Mouse (Mus musculus): Measurements from ENCODE around the gene Gabrg3. TPM values are rescaled to one million over a fixed set of nuclear protein-coding genes. Genes with fewer than 3 reads are reported as not detected.

The Gabrg3 gene
- polyA plus RNA-seq (2015; fragmentation: Nextera tagmentation; extraction: Ambion mirVana) = 1.4 and 1.5 TPM in 2 replicates

DNA sequence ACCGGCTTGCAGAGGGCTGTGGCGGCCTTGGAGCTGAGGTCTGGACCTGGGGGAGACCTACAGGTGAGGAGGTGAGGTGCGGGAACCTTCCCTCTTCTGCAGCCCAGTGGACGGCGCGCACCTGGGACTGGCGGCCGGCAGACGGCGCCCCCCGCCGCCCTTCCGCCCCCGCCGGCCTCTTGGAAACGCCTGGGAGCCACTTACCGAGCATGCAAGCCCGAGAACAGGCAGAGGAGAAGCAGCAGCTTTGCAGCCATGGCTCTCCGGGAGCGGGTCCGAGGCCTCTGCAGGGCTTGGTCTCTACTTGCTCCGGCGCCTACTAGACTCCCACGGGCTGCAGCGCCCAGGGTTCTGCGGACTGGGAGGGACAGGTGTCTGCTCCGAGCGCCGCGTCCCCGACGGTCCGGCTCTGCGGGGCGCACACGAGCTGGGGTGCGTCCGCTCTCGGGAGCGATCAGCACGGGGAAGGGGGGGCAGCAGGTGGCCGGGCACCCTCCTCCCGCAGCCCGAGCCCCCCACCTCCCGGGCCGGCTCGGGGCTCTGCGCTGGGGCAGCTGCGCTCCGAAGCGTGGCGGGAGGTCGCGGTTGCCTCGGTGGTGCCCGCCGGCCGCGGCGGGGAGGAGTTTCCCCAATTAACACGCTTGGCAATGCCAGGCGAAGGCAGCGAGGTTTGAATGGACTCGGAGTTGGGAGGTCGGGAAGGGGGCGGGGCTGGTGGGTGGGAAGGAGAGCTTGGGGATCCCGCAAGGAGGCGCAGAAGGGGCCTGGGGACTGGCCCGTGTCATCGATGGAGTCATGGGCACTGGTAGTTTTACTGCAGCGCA, at the start of gene Gabrg3:
Gene Gabrg3, minus strand, starts transcription at position 672 of the 824 bp plus-strand sequence.
- peak; percentile 47 for ATAC-seq (ENCODE audit: insufficient read depth, low FRiP score, low read depth)
- no peaks in the 10 kb centered on the region for H3K9me3 ChIP-seq
- 0 out of 2 replicates have a peak within 1 kb of the TSS, but pooled peaks have one; percentile 22 for H3K9ac ChIP-seq

GRCm38 (mm10) chr7:57422675-57423074, 35.7 kb upstream of the Gabrg3 start:
- ATAC-seq (ENCODE audit: insufficient read depth, low FRiP score, low read depth) = no peak
- Histone ChIP-seq H3K36me3 (no peaks in the 10 kb centered on the region), H3K9me3 (no peaks in the 10 kb centered on the region), H3K27ac (no peak overlapping the region), H3K9ac (no peak overlapping the region), H3K4me2 (no peak overlapping the region), H3K27me3 (replicated peaks) (no peaks in the 10 kb centered on the region), H3K4me3 (replicated peaks) (no peak overlapping the region), H3K4me1 (no peaks in the 10 kb centered on the region)
- WGBS = 83% methylated on average over 1 of the region's 1 CpGs

More for the DNA sequence above, at the start of gene Gabrg3:
- Histone ChIP-seq H3K27me3 (replicated peaks) (peaks cover 16% of the 10 kb centered on the region), H3K4me3 (replicated peaks) (peak within 1 kb of the TSS; percentile 50), H3K36me3 (no peaks in the 10 kb centered on the region), H3K27ac (no peak within 1 kb of the TSS), H3K4me2 (peak within 1 kb of the TSS; percentile 97), H3K4me1 (no peaks in the 10 kb centered on the region)
- under 1% methylated on average over 70 of the region's 71 CpGs for WGBS

DNA sequence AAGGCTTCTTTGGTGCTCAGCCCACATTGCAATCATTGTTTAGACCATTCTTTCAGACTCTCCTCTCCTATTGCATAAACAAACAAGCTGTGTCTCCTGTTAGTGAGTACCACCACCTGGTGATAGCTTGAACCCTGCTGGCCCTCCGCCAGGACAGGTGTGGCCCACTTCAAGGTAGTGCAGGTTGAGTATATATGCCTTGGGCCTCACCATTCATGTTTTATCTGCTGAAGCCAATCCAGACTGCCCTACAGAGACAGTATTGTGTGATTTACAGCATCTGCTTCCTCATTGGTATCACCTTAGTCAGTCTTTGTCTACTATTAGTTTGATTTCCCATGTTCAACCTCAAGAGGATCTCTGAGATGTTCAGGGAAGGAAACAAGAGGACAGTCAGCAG, 34.1 kb upstream of the Gabrg3 start:
- no peaks in the 10 kb centered on the region for H3K27me3 ChIP-seq (replicated peaks)
- ATAC-seq (ENCODE audit: insufficient read depth, low FRiP score, low read depth) = no peak
- no peaks in the 10 kb centered on the region for H3K4me1 ChIP-seq
- H3K9me3 ChIP-seq = no peaks in the 10 kb centered on the region
- 55% methylated on average over 1 of the region's 1 CpGs for WGBS
- no peak overlapping the region for H3K27ac ChIP-seq
- no peaks in the 10 kb centered on the region for H3K36me3 ChIP-seq
- no peak overlapping the region for H3K9ac ChIP-seq
- H3K4me2 ChIP-seq = no peak overlapping the region
- H3K4me3 ChIP-seq (replicated peaks) = no peak overlapping the region

DNA sequence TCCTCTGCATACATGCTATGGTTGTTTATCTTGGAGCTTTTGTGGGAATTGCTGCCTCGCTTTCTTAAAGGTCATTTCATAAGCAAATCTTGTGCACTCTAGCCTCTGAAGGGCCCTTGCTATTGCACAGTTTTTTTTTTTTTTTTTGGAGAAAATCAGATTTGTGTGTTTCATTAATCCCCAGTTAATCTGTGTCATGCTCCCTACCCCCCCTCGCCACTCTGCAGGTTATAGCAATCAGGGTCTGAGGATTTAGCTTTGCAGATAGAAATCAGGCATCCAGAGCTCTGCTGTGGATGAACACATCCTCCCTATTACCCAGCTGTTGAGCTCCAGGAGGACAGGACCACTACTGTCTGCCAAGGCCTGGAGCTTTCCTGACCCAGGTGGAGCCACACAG, 32.4 kb upstream of the Gabrg3 start, which contains the start of gene Gabrb3:
Gene Gabrb3, plus strand, starts transcription at position 301 of the 400 bp plus-strand sequence.
- H3K9ac ChIP-seq = no peak within 1 kb of the TSS
- no peaks in the 10 kb centered on the region for H3K4me1 ChIP-seq
- no peak within 1 kb of the TSS for H3K4me3 ChIP-seq (replicated peaks)
- no peaks in the 10 kb centered on the region for H3K9me3 ChIP-seq
- ATAC-seq (ENCODE audit: insufficient read depth, low FRiP score, low read depth) = no peak
- no peak within 1 kb of the TSS for H3K27ac ChIP-seq
- no peaks in the 10 kb centered on the region for H3K36me3 ChIP-seq
- 78% methylated on average over 2 of the region's 2 CpGs for WGBS
- no peaks in the 10 kb centered on the region for H3K27me3 ChIP-seq (replicated peaks)
- H3K4me2 ChIP-seq = no peak within 1 kb of the TSS

- no peak overlapping the region for H3K27ac ChIP-seq
- H3K9ac ChIP-seq = no peak overlapping the region
- no peaks in the 10 kb centered on the region for H3K36me3 ChIP-seq
- H3K27me3 ChIP-seq (replicated peaks) = no peaks in the 10 kb centered on the region
- 27% methylated on average over 1 of the region's 1 CpGs for WGBS
- no peak overlapping the region for H3K4me3 ChIP-seq (replicated peaks)
- H3K4me2 ChIP-seq = no peak overlapping the region
- no peaks in the 10 kb centered on the region for H3K4me1 ChIP-seq
- no peaks in the 10 kb centered on the region for H3K9me3 ChIP-seq
- no peak for ATAC-seq (ENCODE audit: insufficient read depth, low FRiP score, low read depth)
Measured at GRCm38 (mm10) chr7:57412896-57413295, 25.9 kb upstream of the Gabrg3 start.

DNA sequence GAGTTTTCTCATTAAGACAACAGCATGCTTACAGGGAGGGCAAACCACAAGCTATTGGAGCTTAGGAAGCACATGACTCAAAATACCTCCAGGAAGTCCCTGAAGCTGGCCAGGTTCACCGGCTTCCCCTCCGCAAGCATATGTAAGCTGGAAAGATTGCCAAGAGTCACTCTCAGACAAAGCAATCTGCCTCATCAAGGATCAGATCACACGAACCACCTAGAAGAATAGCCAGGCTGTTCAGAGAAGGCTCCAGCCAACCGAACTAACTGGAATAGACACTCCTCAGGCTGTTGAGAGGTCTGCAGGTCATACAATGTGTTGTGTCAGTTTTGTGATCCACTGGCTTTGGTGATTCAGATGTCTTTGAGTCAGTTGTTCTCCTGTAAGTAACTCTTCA, 24.2 kb upstream of the Gabrg3 start:
- Histone ChIP-seq H3K36me3 (no peaks in the 10 kb centered on the region), H3K4me2 (no peak overlapping the region), H3K4me1 (no peaks in the 10 kb centered on the region), H3K9ac (no peak overlapping the region), H3K27me3 (replicated peaks) (no peaks in the 10 kb centered on the region), H3K4me3 (replicated peaks) (no peak overlapping the region), H3K9me3 (no peaks in the 10 kb centered on the region), H3K27ac (no peak overlapping the region)
- no peak for ATAC-seq (ENCODE audit: insufficient read depth, low FRiP score, low read depth)
- WGBS = 86% methylated on average over 4 of the region's 4 CpGs

- 79% methylated on average over 4 of the region's 4 CpGs for WGBS
- Histone ChIP-seq H3K4me3 (replicated peaks) (no peak overlapping the region), H3K9ac (no peak overlapping the region), H3K4me2 (no peak overlapping the region), H3K9me3 (no peaks in the 10 kb centered on the region), H3K27ac (no peak overlapping the region), H3K27me3 (replicated peaks) (no peaks in the 10 kb centered on the region), H3K4me1 (no peaks in the 10 kb centered on the region), H3K36me3 (no peaks in the 10 kb centered on the region)
- no peak for ATAC-seq (ENCODE audit: insufficient read depth, low FRiP score, low read depth)
Measured at GRCm38 (mm10) chr7:57393551-57393950, 6.6 kb upstream of the Gabrg3 start.

DNA sequence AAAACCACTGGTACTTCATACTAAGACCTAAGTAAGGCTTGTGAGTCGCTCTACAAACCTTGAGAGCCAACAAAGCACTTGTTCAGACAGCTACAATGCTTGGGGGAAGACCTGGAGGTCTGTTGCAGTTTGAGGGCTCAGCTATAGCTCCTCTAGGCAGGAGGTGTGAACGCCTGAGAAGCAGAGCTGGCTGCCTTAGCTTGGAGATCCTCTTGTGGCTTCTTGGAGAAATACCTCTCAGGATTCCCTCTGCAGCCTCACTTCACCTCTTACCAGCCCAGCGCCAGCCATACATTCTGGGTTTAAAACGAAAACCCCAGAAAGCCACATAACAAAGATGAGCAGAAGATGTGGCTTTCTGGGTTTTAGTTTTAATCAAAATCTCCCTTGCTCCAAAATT, 3.1 kb upstream of the Gabrg3 start:
- H3K27ac ChIP-seq = no peak overlapping the region
- no peak overlapping the region for H3K4me2 ChIP-seq
- H3K4me3 ChIP-seq (replicated peaks) = no peak overlapping the region
- H3K4me1 ChIP-seq = no peaks in the 10 kb centered on the region
- H3K36me3 ChIP-seq = no peaks in the 10 kb centered on the region
- H3K9ac ChIP-seq = no peak overlapping the region
- WGBS = 40% methylated on average over 4 of the region's 4 CpGs
- ATAC-seq (ENCODE audit: insufficient read depth, low FRiP score, low read depth) = no peak
- peaks cover 16% of the 10 kb centered on the region for H3K27me3 ChIP-seq (replicated peaks)
- H3K9me3 ChIP-seq = no peaks in the 10 kb centered on the region

- no peaks in the 10 kb centered on the region for H3K9me3 ChIP-seq
- ATAC-seq (ENCODE audit: insufficient read depth, low FRiP score, low read depth) = no peak
- no peak overlapping the region for H3K27ac ChIP-seq
- no peaks in the 10 kb centered on the region for H3K4me1 ChIP-seq
- peak overlapping the region; percentile 50 for H3K4me3 ChIP-seq (replicated peaks)
- peaks cover 16% of the 10 kb centered on the region for H3K27me3 ChIP-seq (replicated peaks)
- H3K4me2 ChIP-seq = peak overlapping the region; percentile 97
- H3K9ac ChIP-seq = no peak overlapping the region
- 22% methylated on average over 6 of the region's 6 CpGs for WGBS
- H3K36me3 ChIP-seq = no peaks in the 10 kb centered on the region
Measured at GRCm38 (mm10) chr7:57387341-57387654, 310 bp upstream of the Gabrg3 start.

DNA sequence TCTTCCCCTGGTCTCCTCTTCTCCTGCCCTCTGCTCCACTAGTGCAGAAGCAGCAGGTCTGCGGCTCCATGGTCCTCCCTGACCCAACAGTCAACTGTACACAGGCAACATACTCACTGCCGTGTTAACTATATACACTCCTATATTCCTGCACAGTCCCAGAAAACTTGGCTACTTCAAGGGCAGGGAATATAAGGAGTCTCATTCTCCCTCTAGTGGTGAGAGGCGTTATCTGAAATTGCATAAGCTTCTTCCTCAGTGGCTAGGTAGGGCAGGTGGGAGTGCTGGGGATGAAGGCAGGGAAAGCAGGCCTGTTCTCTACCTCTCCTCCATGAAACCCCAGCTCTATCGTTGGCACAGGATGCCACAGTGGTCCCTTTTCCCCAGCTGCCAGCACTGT, 2.9 kb downstream of the Gabrg3 start:
- H3K4me2 ChIP-seq = no peak overlapping the region
- no peaks in the 10 kb centered on the region for H3K9me3 ChIP-seq
- no peak overlapping the region for H3K27ac ChIP-seq
- H3K27me3 ChIP-seq (replicated peaks) = peaks cover 16% of the 10 kb centered on the region
- no peak overlapping the region for H3K4me3 ChIP-seq (replicated peaks)
- no peaks in the 10 kb centered on the region for H3K4me1 ChIP-seq
- no peak for ATAC-seq (ENCODE audit: insufficient read depth, low FRiP score, low read depth)
- no peaks in the 10 kb centered on the region for H3K36me3 ChIP-seq
- WGBS = 20% methylated on average over 4 of the region's 4 CpGs
- no peak overlapping the region for H3K9ac ChIP-seq

- no peaks in the 10 kb centered on the region for H3K4me1 ChIP-seq
- H3K36me3 ChIP-seq = no peaks in the 10 kb centered on the region
- H3K27me3 ChIP-seq (replicated peaks) = no peaks in the 10 kb centered on the region
- H3K9ac ChIP-seq = no peak overlapping the region
- H3K9me3 ChIP-seq = no peaks in the 10 kb centered on the region
- WGBS = 71% methylated on average over 5 of the region's 5 CpGs
- no peak for ATAC-seq (ENCODE audit: insufficient read depth, low FRiP score, low read depth)
- no peak overlapping the region for H3K4me3 ChIP-seq (replicated peaks)
- no peak overlapping the region for H3K4me2 ChIP-seq
- H3K27ac ChIP-seq = no peak overlapping the region
Measured at GRCm38 (mm10) chr7:57366013-57366390, 21.0 kb downstream of the Gabrg3 start.

- no peaks in the 10 kb centered on the region for H3K4me1 ChIP-seq
- H3K36me3 ChIP-seq = no peaks in the 10 kb centered on the region
- no peak overlapping the region for H3K4me2 ChIP-seq
- H3K27me3 ChIP-seq (replicated peaks) = no peaks in the 10 kb centered on the region
- WGBS = 74% methylated on average over 5 of the region's 5 CpGs
- no peak for ATAC-seq (ENCODE audit: insufficient read depth, low FRiP score, low read depth)
- H3K27ac ChIP-seq = no peak overlapping the region
- H3K4me3 ChIP-seq (replicated peaks) = no peak overlapping the region
- no peaks in the 10 kb centered on the region for H3K9me3 ChIP-seq
- H3K9ac ChIP-seq = no peak overlapping the region
Measured at GRCm38 (mm10) chr7:57365134-57366012, 21.6 kb downstream of the Gabrg3 start.

All from stomach, embryonic 15.5 days (tissue).